Mouse (Mus musculus) spleen, adult 2 months (tissue): ENCODE measurements at regions not wholly inside any gene's neighbourhood (a gene's known extent, or its start where the extent isn't known, plus 50 kb on each side); places are given as distances from the start of the nearest gene placed in this dataset.
A peak's percentile ranks its signal among the peaks of the same experiment; 100 is the strongest.

ENCODE experiments used
- DNase-seq, 2 experiments: peaks; one replicate each; pipeline versions ENCODE4 v3.0.0 to v3.0.0-alpha.2; 2012 to 2021; ENCODE audit warnings: low spot score in 2 of 2, low read depth in 1 of 2
- H3K27ac ChIP-seq: fragments of 200-500 bp; 2 replicates; pipeline ENCODE4 v1.5.1; 2012; ENCODE audit warnings: low read length, inconsistent platforms; ENCODE audit not compliant: insufficient read depth
- H3K27me3 ChIP-seq: fragments of 200-500 bp; 2 replicates; pipeline ENCODE4 v1.6.1; 2012; ENCODE audit warnings: mild to moderate bottlenecking, moderate library complexity, low read length, inconsistent platforms; ENCODE audit not compliant: control insufficient read depth, insufficient read depth
- H3K36me3 ChIP-seq: fragments of 200-500 bp; 2 replicates; pipeline ENCODE4 v1.6.1; 2012; ENCODE audit warnings: mild to moderate bottlenecking, low read length, inconsistent platforms; ENCODE audit not compliant: control insufficient read depth, insufficient read depth
- H3K4me1 ChIP-seq: fragments of 200-500 bp; 2 replicates; pipeline ENCODE4 v1.6.1; 2011; ENCODE audit warnings: inconsistent platforms; ENCODE audit not compliant: control insufficient read depth, insufficient read depth, insufficient read length
- H3K4me3 ChIP-seq: fragments of 200-500 bp; 2 replicates; pipeline ENCODE4 v1.5.1; 2011; ENCODE audit warnings: mild to moderate bottlenecking, inconsistent platforms; ENCODE audit not compliant: insufficient read depth, insufficient read length; ENCODE audit errors: extremely low read depth
- CTCF ChIP-seq: fragments of 200-500 bp; IDR thresholded peaks from 2 replicates; pipeline ENCODE4 v1.5.1; 2011; ENCODE audit warnings: mild to moderate bottlenecking, inconsistent platforms; ENCODE audit not compliant: insufficient read depth, insufficient read length, insufficient replicate concordance; ENCODE audit errors: extremely low read depth
- POLR2A ChIP-seq: fragments of 200-500 bp; IDR thresholded peaks from 2 replicates; pipeline ENCODE4 v1.6.1; 2011; ENCODE audit warnings: low read depth, low read length, inconsistent platforms
- WGBS: fragments of 180-500 bp; shearing (Covaris S2); methylation state at CpG from one replicate; pipeline ENCODE4 v1.1.7; 2018; 5-methylcytosine and 5-hydroxymethylcytosine counted together

DNA sequence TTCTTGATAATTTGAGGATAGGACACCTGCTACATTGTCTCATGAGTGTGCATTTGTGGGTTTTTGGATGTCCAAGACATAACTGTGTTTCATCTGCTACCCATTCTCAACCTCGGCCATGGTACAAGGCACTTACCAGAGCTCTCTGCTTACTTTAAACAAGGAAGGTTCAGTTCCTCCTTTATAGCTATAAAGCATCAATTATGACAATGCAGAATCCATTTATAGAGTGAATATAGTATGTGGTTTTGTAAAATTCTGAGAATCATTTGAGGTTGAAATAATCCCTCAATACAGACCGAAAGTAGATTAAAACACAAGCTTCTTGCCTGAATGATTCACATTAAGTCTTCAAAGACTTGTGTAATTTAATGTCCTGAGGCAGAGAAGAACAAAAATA is 64.9 kb upstream of the 2210010C04Rik start:
- WGBS: 16% methylated on average over 2 of the region's 2 CpGs
- Histone ChIP-seq H3K4me3 (no peak overlapping the region), H3K27ac (no peak overlapping the region), H3K4me1 (no peaks in the 10 kb centered on the region), H3K27me3 (no peaks in the 10 kb centered on the region), H3K36me3 (no peaks in the 10 kb centered on the region)
- DNase-seq: no peak
- TF ChIP-seq POLR2A: no peak
- TF ChIP-seq CTCF: no peak

DNA sequence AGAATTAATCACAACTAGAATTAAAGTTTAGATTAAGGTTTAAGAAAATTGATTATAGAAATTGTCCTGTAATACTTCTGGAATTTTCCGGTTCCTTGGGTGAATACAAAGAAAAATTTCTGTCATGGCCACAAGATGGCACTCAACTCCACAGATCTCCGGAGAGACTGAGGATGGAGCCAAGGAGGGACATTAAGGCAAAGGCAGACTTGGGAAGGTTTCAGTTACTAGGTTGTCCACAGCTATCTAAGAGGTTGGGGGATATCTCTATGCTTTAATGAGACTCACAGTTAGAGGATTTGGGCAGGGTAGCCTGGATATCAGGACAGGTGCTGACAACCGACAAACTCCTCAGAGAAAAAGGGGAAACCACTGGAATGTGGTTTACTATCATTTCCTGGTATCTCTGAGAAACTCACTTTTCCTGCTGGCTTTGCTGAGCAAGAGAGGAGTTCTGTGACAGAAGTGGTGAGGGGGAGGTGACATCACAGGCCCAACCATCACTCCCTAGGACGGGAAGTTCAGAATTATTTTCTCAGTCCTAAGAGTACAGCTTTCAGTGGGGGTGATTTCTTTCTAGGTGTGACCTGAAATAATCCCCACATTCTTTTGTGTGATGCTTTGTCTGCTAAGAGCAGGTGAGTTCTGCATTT is 56.0 kb upstream of the 2210010C04Rik start:
- no peaks in the 10 kb centered on the region; the same call in 1 of the 2 replicates for H3K4me1 ChIP-seq
- no peak for DNase-seq
- TF ChIP-seq CTCF: peak; percentile 9; the same call in 1 of the 2 replicates
- TF ChIP-seq POLR2A: no peak
- H3K27me3 ChIP-seq: no peaks in the 10 kb centered on the region
- no peaks in the 10 kb centered on the region for H3K36me3 ChIP-seq
- H3K27ac ChIP-seq: no peak overlapping the region
- H3K4me3 ChIP-seq: no peak overlapping the region
- WGBS: 28% methylated on average over 4 of the region's 4 CpGs
